Mouse (Mus musculus) embryonic fibroblast, embryonic 13.5 days (primary cell): ENCODE results near the gene Lce1d. TPM values are rescaled to one million over a fixed set of nuclear protein-coding genes. Genes with fewer than 3 reads are reported as not detected.
"Not testable (repeated sequence)": the region's sequence is repeated elsewhere in the genome, so short reads cannot be mapped to it uniquely, and the experiment has no call there.

ENCODE experiments used
- H3K27ac ChIP-seq: 2 replicates; pipeline ENCODE4 v1.5.1; 2012; ENCODE audit warnings: low read length, control low read depth, inconsistent platforms; ENCODE audit not compliant: insufficient read depth
- H3K4me1 ChIP-seq: 2 replicates; pipeline ENCODE4 v1.6.1; 2011; ENCODE audit warnings: low read length; ENCODE audit not compliant: control insufficient read depth, insufficient read depth
- H3K4me3 ChIP-seq: 2 replicates; pipeline ENCODE4 v1.5.1; 2011; ENCODE audit warnings: mild to moderate bottlenecking, control low read depth, low read length; ENCODE audit not compliant: insufficient read depth
- CTCF ChIP-seq: IDR thresholded peaks from 2 replicates; pipeline ENCODE4 v1.5.1; 2011; ENCODE audit warnings: mild to moderate bottlenecking, control low read depth, low read length, moderate library complexity, borderline replicate concordance; ENCODE audit not compliant: insufficient read depth
- POLR2A ChIP-seq: IDR thresholded peaks from 2 replicates; pipeline ENCODE4 v1.6.1; 2011; ENCODE audit warnings: low read depth, mild to moderate bottlenecking, control low read depth, low read length, moderate library complexity
- polyA plus RNA-seq: library from polyadenylated mRNA; stranded (reverse); fragments of >200 nt; gene quantifications from 2 replicates; pipeline ENCODE4 v1.2.4, GENCODE M21; 2011; ENCODE audit warnings: low read depth; ENCODE audit not compliant: missing spikeins, insufficient read length

The Lce1d gene
- polyA plus RNA-seq: not detected in 2 replicates

DNA sequence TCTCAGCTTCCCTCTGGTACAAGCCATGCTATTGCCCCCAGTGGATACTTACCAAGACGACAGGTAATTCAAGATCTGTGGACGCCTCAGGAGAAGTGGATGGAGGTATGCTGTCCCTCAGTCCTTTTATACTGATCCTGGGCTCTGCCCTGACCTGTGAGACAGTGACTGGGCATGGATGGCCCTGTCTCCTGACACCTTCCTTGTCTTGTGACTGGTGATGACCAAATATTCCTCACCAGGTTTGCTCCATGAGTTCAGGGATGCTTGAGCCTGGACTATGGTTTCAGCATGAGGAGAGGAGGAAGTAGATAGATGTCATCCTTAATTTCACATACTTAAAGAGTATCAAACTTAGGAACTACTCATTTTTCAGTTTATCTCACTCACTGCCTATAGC lies at the start of gene Lce1d:
Lce1d (minus strand) TSS at position 101 of the 400 bp plus-strand sequence.
- no peak within 1 kb of the TSS for H3K4me3 ChIP-seq
- no peak for TF ChIP-seq CTCF
- TF ChIP-seq POLR2A: no peak
- no peak within 1 kb of the TSS for H3K27ac ChIP-seq
- H3K4me1 ChIP-seq: peaks cover 4% of the 10 kb centered on the region; the same call in 1 of the 2 replicates

DNA sequence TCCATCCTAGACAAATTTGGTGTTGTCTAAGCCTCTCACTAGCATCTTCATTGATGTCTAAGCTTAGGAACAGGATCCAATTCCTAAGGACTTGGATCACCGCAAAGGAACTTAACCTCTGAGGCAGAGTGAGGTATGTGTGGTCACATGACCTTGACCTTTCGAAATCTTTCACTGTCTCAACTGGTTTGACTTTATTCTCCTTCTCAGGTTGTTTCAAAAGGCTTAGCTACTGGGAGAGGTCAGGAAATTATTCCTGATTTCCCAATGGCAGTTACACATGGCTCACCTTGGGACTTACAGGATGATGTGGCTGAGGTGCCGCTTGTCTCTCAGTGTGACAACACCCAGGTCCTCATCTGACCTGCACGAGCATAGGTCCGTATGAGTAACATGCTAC lies 35.6 kb upstream of the Lce1d start:
- Histone ChIP-seq H3K4me3 (no peak overlapping the region), H3K4me1 (no peaks in the 10 kb centered on the region), H3K27ac (no peak overlapping the region)
- no peak for TF ChIP-seq CTCF
- TF ChIP-seq POLR2A: no peak

DNA sequence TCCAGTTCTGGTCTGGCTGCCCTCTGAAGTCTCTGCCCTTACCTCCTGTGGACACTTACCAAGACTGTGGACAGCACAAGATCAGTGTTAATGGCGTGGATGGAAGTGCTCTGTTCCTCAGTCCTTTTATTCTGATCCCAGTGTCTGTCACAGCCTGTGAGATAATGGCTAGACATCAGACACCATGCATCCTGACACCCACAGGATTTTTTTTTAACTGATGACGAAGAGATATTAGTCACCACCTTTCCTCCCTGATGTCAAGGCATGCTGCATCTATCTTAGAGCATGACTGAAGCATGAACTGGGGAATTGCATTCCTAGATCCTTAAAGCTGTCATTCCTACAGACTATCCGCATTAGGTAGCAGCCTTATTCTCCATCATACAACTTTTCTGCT lies 33.2 kb upstream of the Lce1d start, which contains the start of gene Lce1f:
Lce1f (minus strand) TSS at position 101 of the 400 bp plus-strand sequence.
- TF ChIP-seq POLR2A: no peak
- TF ChIP-seq CTCF: no peak
- Histone ChIP-seq H3K27ac (no peak within 1 kb of the TSS), H3K4me3 (no peak within 1 kb of the TSS), H3K4me1 (no peaks in the 10 kb centered on the region)

GRCm38 (mm10) chr3:92715122-92715521 lies 28.1 kb upstream of the Lce1d start:
- TF ChIP-seq CTCF (no peak), POLR2A (no peak)
- no peak overlapping the region for H3K4me3 ChIP-seq
- H3K27ac ChIP-seq: no peak overlapping the region
- H3K4me1 ChIP-seq: no peaks in the 10 kb centered on the region

GRCm38 (mm10) chr3:92708974-92709373 lies 22.0 kb upstream of the Lce1d start, which contains the start of gene Lce1e:
TSS of gene Lce1e (minus strand) at chr3:92709074.
- H3K27ac ChIP-seq: no peak within 1 kb of the TSS
- no peaks in the 10 kb centered on the region for H3K4me1 ChIP-seq
- H3K4me3 ChIP-seq: no peak within 1 kb of the TSS
- TF ChIP-seq POLR2A (no peak), CTCF (no peak)

GRCm38 (mm10) chr3:92694613-92695012 lies 7.6 kb upstream of the Lce1d start:
- no peak overlapping the region for H3K27ac ChIP-seq
- TF ChIP-seq POLR2A: no peak
- TF ChIP-seq CTCF: no peak
- no peak overlapping the region for H3K4me3 ChIP-seq
- peaks cover 4% of the 10 kb centered on the region; the same call in 1 of the 2 replicates for H3K4me1 ChIP-seq

GRCm38 (mm10) chr3:92691688-92692087 lies 4.7 kb upstream of the Lce1d start:
- Histone ChIP-seq H3K27ac (no peak overlapping the region), H3K4me1 (peaks cover 4% of the 10 kb centered on the region; the same call in 1 of the 2 replicates), H3K4me3 (no peak overlapping the region)
- TF ChIP-seq CTCF: no peak
- no peak for TF ChIP-seq POLR2A

- H3K4me1 ChIP-seq, H3K27ac ChIP-seq, H3K4me3 ChIP-seq: not testable (repeated sequence)
Observed at GRCm38 (mm10) chr3:92689154-92689553, 2.1 kb upstream of the Lce1d start.

GRCm38 (mm10) chr3:92678947-92679346 lies 8.1 kb downstream of the Lce1d start, which contains the start of gene Lce1c:
TSS of gene Lce1c (plus strand) at chr3:92679247.
- TF ChIP-seq POLR2A (no peak), CTCF (no peak)

DNA sequence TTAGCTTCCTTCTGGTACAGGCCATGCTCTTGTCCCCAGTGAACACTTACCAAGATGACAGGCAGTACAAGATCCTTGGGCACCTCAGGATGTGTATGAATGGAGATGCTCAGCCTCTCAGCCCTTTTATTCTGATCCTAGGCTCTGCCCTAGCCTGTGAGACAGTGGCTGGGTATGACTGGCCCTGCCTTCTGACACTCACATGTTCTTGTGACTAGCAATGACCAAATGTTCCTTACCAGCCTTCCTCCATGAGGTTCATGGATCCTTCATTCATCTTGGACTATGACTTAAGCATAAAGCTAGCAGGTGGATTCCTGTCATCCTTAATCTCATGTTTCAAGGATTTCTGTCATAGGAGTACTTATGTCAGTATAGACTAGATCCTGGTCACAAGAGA lies 16.8 kb downstream of the Lce1d start, which contains the start of gene Lce1a2:
Lce1a2 (minus strand) TSS at position 101 of the 400 bp plus-strand sequence.
- TF ChIP-seq CTCF (no peak), POLR2A (no peak)
- no peaks in the 10 kb centered on the region for H3K4me1 ChIP-seq
- no peak within 1 kb of the TSS for H3K4me3 ChIP-seq
- H3K27ac ChIP-seq: no peak within 1 kb of the TSS

More at GRCm38 (mm10) chr3:92678947-92679346, 8.1 kb downstream of the Lce1d start, which contains the start of gene Lce1c:
- Histone ChIP-seq H3K4me1 (no peaks in the 10 kb centered on the region), H3K4me3 (no peak within 1 kb of the TSS), H3K27ac (no peak within 1 kb of the TSS)
